Mouse (Mus musculus): ENCODE measurements around the gene Lpin1.

- no peak for TF ChIP-seq USF1 (IDR thresholded peaks at IDR 0.05; ENCODE audit: low read depth)
- TF ChIP-seq CTCF (IDR thresholded peaks at IDR 0.05; ENCODE audit: control insufficient read depth, insufficient read depth, insufficient read length): no peak
- no peak for TF ChIP-seq MYOG (IDR thresholded peaks at IDR 0.05; ENCODE audit: control insufficient read depth, extremely low read depth, insufficient read length)
- TF ChIP-seq MAX (IDR thresholded peaks at IDR 0.05): no peak
- TF ChIP-seq FOSL1 (IDR thresholded peaks at IDR 0.05; ENCODE audit: insufficient read depth, low read length, poor library complexity, severe bottlenecking): no peak
Observed at GRCm38 (mm10) chr12:16562181-16562580, 48.6 kb downstream of the Lpin1 start.

Measured in C2C12 (cell line).